Mouse (Mus musculus) spleen, adult 12 weeks (tissue): ENCODE data around the gene Eng.

Experiments
- DNase-seq: peaks from one replicate; pipeline ENCODE4 v3.0.0; 2022; ENCODE audit warnings: low spot score

The Eng gene

GRCm38 (mm10) chr2:32646379-32647056 is at the start of gene Eng:
Gene Eng (plus strand): TSS chr2:32646595.
- DNase-seq = peak; percentile 14

DNA sequence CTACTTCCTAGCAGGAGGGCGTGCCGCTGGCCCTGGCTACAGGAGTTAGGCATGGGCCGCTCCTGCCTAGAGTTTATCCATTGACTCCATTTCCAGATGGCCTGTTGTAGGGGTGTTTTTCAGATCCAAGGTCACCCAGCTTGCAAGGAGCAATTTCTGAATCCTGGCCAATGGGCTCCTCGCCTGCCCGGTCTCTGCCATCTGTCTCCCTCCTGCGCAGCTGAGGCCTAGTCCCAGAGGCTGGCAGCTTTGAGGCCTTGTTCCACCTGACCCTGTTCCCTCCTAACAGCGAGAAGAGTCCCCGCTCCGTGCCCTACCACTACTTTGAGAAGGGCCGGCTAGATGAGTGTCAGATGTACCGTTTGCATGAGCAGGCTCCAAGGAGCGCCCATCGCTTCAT is 49.7 kb upstream of the Eng start:
- DNase-seq = no peak

DNA sequence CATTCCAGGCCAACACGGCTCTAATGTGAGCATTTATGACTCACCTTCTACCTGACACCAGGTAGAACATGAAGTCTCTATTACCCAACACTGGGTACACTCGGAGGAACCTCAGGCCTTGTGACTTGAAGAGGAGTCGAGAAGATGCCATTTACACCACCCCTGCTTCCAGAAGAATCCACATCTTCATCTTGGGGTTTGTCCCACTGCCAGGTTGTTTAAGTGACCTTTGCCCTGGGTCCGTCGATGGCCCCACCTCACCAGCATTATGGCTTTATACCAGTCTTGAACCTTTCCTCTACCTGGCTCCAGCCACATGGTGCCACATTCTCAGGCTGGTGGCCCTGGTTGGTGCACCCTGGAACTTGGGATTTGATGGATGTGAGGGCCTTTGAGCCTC is 49.1 kb upstream of the Eng start:
- DNase-seq = no peak

DNA sequence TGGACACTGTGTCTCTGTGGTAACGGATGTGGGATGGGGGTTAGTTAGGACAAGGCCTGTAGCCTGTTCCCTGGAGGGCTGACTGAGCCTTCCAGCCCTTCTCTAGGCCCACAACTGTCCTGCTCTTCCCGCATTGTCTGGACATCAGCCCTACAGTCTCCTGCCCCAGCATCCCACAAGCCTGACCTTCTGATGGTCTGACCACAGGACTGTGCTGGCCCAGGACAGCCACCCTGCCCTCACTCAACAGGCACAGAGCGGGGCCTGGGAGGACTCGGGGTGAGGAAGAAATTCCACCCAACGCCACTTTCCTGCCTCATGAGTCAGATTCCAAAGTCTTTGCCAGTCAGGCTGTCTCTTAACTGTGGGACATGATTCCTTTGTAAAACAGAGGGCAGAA is 48.7 kb upstream of the Eng start:
- DNase-seq = no peak

DNA sequence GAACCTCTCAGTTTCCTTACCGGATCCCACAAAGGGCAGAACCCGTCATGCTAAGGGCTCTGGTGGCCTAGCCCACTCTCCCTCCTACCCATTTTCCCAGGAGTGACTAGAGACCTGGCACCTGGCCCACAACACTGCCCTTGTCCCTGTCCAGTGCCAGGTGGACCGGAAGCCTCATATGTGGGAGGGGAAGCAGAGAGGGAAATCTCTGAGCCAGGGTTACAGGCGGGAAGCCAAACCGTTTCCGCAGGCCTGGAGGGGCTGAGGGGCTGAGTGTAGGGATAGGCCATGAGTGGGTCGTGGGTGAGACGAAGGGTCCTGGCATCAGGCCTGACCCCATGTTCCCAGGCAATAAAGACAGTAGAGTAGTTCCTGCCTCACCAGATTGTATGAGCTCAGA is 47.9 kb upstream of the Eng start:
- no peak for DNase-seq

- DNase-seq = no peak
These were observed 47.0 kb upstream of the Eng start, which contains the start of gene St6galnac6 for GRCm38 (mm10) chr2:32599409-32599808. Gene St6galnac6 (plus strand): TSS chr2:32599709.

DNA sequence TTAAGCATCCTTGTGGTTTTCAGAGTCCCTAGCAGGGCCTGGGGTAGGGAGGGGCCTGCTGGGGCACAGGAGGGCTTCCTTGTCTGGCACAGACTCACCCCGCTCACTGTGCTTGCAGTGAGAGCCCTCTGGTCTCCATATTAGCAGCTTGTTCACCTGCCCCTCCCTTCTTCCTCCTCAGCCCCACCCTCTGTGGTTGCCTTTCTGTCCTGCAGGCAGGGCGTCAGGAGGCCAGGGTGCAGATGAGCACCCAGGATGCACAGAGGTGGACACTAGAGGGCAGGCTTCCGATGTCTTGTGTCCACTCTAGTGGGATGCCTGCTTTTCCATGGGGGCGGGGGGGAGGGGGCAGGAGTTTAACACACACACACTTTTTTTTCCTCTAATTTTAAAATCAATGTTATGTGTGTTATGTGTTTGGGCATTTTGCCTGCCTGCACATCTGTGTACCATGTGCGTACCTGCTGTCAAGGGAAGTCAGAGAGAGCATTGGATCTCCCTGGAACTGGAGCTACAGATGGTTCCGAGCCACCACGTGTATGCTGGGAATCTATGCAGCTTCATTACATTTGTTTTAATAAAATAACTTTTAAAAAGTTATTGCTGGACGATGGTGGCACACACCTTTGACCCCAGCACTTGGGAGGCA is 44.9 kb upstream of the Eng start:
- peak; percentile 17 for DNase-seq

- DNase-seq = peak; percentile 81
These were observed 43.8 kb upstream of the Eng start for GRCm38 (mm10) chr2:32602600-32603054.

DNA sequence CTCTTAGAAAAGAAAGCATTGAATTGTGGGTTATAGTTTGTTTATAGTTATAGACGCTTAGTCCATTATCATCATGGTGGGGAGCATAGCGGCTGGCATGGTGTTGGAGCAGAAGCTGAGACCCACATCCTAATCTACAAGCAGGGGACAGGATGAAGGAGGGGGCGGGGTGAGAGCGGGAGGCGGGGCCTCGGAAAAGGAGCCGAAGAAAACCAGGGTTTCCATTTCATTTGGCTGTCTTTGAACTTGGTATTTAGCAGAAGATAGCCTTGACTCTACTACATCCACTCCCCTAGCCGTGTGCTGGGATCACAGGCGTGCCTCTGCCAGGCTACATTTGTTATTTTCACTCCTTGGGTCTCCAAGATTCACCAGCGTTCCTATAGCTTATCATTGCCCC is 41.8 kb upstream of the Eng start:
- no peak for DNase-seq

- DNase-seq = peak; percentile 84
These were observed 39.9 kb upstream of the Eng start for GRCm38 (mm10) chr2:32606161-32607142.

- DNase-seq = peak; percentile 40
These were observed 39.0 kb upstream of the Eng start for GRCm38 (mm10) chr2:32607262-32607947.

GRCm38 (mm10) chr2:32608141-32608777 is 38.1 kb upstream of the Eng start:
- DNase-seq = peak; percentile 58

- no peak for DNase-seq
These were observed 37.5 kb upstream of the Eng start for GRCm38 (mm10) chr2:32608778-32609435.

DNA sequence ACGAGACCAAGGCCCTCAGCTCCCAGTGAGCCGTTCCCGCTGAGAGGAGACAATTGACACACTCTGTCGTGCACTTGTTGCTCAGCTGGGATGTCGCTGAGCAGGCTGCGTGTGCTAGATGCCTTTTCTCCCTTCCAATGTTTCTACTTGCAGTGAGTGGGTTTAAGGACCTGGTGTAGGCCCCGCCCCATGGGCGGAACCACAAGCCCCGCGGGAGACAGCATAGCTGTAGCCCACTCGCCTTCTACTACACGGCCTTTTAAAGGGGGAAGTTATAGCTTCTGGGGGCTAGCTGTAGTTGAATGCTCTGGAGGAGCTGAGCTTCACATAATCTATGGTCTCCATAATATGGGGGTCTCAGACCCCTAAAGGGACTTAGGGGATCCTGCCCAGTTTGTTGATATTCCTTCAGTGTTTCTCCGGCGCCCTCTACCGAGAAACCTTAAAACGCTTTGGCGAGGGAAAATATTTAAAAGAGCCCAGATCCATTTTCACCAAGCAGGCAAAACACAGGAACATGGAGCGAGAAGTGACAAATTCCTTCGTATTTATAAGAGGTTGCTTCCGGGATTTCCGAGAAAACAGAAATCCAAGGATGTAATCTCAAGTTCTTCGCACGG is 35.7 kb upstream of the Eng start:
- DNase-seq = peak; percentile 33

- DNase-seq = no peak
These were observed 34.1 kb upstream of the Eng start for GRCm38 (mm10) chr2:32612274-32612673.

- no peak for DNase-seq
These were observed 29.3 kb upstream of the Eng start for GRCm38 (mm10) chr2:32617109-32617508.

GRCm38 (mm10) chr2:32617601-32618000 is 28.8 kb upstream of the Eng start:
- no peak for DNase-seq

DNA sequence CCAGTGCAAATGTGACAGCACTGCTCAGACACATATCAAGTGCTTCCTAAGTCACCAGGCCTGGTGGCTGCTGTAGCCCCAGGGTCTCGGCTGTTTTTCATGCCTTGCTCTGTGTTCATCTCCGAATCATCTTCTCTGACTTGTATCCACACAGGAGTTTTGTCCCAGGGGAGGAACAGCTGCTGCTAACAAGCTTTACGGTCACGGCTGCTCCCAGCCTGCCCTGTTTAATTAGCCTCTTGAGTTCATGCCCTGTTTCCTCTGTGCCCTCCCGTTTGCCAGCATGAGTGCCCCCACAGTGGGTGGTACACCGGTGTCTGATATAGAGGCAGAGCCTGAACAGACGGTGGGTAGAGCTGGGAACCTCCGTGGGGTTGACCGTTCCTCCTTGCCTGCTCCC is 28.3 kb upstream of the Eng start:
- no peak for DNase-seq

DNA sequence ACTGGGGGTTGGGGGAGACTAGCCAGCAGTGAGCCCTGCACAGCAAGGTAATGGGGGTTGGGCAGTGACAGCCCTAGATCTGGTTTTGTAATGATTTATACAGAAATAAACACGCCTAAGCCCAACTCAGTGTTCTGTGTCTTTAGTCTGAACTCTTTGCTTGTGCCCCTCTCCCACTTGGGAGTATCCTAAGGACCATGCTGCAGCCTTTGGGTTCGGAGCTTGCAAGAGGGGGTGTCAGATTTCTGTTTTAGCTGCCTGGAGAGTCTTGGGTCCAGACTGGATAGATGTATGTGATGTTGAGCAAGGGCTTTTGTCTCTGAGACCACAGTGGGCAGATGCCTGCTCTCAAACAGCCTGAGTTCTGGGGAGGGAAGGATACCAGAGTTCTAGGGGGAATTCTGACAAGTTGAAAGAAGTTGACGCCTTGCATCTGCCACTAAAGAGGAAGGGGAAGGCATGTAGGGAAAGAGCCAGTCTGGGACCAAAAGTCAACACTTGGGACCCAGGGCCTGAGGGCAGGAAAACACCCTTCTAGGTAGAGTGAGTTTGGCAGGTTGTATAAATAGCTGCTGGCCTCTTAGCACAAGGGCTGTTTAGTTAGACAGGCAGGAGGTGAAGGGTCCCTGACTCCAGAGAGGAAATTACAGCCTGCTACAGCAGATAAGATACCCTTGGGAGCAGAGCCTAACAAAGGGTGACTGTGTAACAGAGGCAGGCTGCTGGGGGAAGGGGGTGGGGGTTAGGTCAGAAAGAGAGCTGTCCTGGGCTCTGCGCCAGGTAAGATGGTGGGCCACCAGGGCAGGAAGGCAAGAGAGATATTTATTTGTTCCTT is 25.5 kb upstream of the Eng start:
- DNase-seq = no peak

DNA sequence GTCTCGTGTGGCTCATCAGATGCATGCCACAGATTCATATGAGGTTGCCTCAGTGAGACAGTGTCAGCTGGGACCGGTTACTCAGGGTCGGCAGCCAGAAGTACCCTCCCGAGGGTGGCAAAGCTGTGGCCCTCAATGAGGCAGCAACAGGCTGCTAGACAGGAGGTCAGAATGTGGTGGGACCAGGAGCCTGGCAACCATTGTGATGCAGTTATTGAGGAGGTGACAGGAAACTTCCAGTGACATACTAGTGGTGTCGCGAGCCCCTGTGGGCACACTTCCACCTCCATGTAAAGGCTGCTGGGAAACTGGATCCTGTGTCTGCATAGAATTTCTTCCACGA is 24.9 kb upstream of the Eng start, which contains the start of gene Ak1:
TSS of gene Ak1 (plus strand) at position 242 of the 343 bp plus-strand sequence.
- no peak for DNase-seq
